Mouse (Mus musculus) left cerebral cortex, adult 2 months (tissue): ENCODE data around the gene Tspan33. TPM values are rescaled to one million over a fixed set of nuclear protein-coding genes. Genes with fewer than 3 reads are reported as not detected.

Experiments
- DNase-seq, 2 experiments: peaks; one replicate each; pipeline ENCODE4 v3.0.0; 2021 to 2022; ENCODE audit warnings: low spot score in 2 of 2, mixed read lengths in 1 of 2; ENCODE audit errors: extremely low spot score in 1 of 2
- H3K27ac ChIP-seq: fragments of 200-600 bp; 2 replicates; pipeline ENCODE4 v1.8.1; 2022
- H3K4me3 ChIP-seq: fragments of 200-600 bp; 2 replicates; pipeline ENCODE4 v1.8.1; 2022
- CTCF ChIP-seq: fragments of 200-600 bp; IDR thresholded peaks from 2 replicates; pipeline ENCODE4 v1.8.1; 2022; ENCODE audit warnings: antibody characterized with exemption, mild to moderate bottlenecking, moderate library complexity
- intact Hi-C: fragments of 180-260 bp; cut with DNase I; formaldehyde crosslinking; loops from one replicate; pipeline ENCODE4 v1.15.1; 2025
- total RNA-seq, 2 experiments: library from RNA; stranded (reverse); gene quantifications; 2 replicates each; pipeline ENCODE4 v1.2.3; 2021

Gene Tspan33
- total RNA-seq, 2 experiments from 2014 or later, result 27.5 to 28.2 TPM

GRCm38 (mm10) chr6:29701051-29701450 lies 7.0 kb downstream of the Tspan33 start:
- no peak for TF ChIP-seq CTCF
- intact Hi-C loops, result no loop called here

GRCm38 (mm10) chr6:29702126-29702525 lies 8.1 kb downstream of the Tspan33 start:
- intact Hi-C loops, result no loop called here
- Histone ChIP-seq H3K27ac (no peak overlapping the region), H3K4me3 (no peak overlapping the region)
- DNase-seq, result no peak
- no peak for TF ChIP-seq CTCF

More at GRCm38 (mm10) chr6:29701051-29701450, 7.0 kb downstream of the Tspan33 start:
- no peak overlapping the region for H3K27ac ChIP-seq
- no peak for DNase-seq
- no peak overlapping the region for H3K4me3 ChIP-seq

- TF ChIP-seq CTCF, result no peak
- intact Hi-C loops, result no loop called here
- no peak for DNase-seq
- Histone ChIP-seq H3K27ac (no peak overlapping the region), H3K4me3 (no peak overlapping the region)
Measured at GRCm38 (mm10) chr6:29704143-29704542, 10.1 kb downstream of the Tspan33 start.

GRCm38 (mm10) chr6:29707902-29708301 lies 13.9 kb downstream of the Tspan33 start:
- Histone ChIP-seq H3K4me3 (no peak overlapping the region), H3K27ac (no peak overlapping the region)
- TF ChIP-seq CTCF, result no peak
- DNase-seq, result no peak
- intact Hi-C loops, result no loop called here

DNA sequence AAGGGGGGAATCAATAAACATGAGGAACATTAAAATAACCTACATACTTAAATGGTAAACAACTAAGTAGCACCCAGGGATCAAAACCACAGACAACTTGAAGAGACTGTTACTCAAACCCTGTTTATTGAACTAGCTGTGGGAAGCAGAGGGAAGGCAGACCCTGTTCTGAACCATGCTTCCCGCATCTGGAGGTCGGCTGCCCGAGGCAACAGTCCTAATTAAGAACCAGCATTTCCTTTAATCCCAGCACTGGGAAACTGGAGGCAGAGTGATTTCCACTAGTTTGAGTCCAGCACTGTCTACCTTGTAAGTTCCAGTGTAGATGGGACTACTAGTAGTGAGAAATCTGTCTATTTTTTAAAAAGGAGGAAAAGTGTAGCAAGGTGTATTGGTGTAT lies 17.3 kb downstream of the Tspan33 start:
- no peak for TF ChIP-seq CTCF
- intact Hi-C loops, result no loop called here

DNA sequence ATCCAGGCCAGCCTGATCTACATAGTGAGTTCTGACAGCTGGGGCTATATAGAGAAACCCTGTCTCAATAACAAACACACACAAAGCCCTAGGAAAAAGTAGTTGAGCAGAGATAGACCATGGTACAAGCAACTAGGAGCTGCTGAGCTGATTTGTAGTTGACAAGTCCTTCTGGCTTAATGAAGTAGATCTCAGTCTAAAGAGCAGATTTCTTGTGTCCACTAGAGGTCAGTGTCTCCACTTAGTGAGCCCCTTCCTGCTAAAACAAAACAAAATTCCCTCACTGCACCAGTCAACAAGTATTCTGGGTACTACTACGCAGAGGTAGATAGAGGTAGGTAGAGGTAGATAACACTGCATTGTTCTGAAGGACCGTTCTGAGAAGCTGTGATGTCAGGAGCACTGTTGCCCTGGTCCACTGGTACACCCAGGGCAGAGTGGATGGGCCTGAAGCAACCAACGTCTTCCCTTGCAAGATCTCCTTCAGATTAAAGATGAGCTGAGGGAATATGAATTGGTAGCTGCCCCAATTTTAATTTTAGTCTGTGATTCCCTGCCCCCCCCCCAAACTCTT lies 18.1 kb downstream of the Tspan33 start:
- DNase-seq, result no peak

More for the DNA sequence above, 17.3 kb downstream of the Tspan33 start:
- H3K27ac ChIP-seq, result no peak overlapping the region
- DNase-seq, result no peak
- H3K4me3 ChIP-seq, result no peak overlapping the region

DNA sequence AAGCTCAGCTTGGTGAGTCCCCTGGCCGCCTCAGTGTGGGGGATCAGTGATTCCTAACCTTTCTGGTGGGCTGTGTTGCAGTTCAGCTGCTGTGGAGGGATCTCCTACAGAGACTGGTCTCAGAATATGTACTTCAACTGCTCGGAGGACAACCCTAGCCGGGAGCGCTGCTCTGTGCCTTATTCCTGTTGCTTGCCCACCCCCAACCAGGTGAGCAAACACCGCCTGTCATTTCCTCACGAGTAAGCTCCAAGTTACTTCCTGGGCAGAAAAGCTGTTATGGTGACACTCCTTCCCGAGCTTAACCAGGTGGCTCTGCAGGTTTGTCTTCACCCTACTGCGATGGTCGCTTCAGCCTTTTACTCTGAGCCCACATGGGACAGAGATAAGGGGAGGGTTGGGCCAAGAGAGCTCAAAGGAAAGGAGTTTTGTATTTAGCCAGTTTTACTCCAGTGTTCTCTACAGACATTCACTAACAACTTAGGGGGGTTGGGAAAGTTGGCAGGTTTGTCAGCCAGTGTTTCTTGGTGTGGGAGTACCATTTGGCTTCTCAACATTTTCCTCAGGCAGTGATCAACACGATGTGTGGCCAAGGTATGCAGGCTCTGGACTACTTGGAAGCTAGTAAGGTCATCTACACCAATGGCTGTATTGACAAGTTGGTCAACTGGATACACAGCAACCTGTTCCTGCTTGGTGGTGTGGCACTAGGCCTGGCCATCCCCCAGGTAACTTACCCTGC lies 22.8 kb downstream of the Tspan33 start:
- TF ChIP-seq CTCF, result no peak
- intact Hi-C loops, result no loop called here
- DNase-seq, result peak in 1 of 2 experiments; percentile 22
- peak overlapping the region; percentile 77 for H3K27ac ChIP-seq
- H3K4me3 ChIP-seq, result no peak overlapping the region

More for the DNA sequence above, 18.1 kb downstream of the Tspan33 start:
- Histone ChIP-seq H3K27ac (no peak overlapping the region), H3K4me3 (no peak overlapping the region)
- intact Hi-C loops, result loop anchor here (1.0 to 2.0 kb wide), 2 partner anchors 46 to 109 kb away; no protein-coding TSS in a partner anchor
- peak; percentile 84 for TF ChIP-seq CTCF

GRCm38 (mm10) chr6:29717541-29717940 lies 23.5 kb downstream of the Tspan33 start:
- DNase-seq, result no peak
- peak overlapping the region; percentile 77 for H3K27ac ChIP-seq
- no peak; the same call in 1 of the 2 replicates for TF ChIP-seq CTCF
- intact Hi-C loops, result no loop called here
- no peak overlapping the region for H3K4me3 ChIP-seq

DNA sequence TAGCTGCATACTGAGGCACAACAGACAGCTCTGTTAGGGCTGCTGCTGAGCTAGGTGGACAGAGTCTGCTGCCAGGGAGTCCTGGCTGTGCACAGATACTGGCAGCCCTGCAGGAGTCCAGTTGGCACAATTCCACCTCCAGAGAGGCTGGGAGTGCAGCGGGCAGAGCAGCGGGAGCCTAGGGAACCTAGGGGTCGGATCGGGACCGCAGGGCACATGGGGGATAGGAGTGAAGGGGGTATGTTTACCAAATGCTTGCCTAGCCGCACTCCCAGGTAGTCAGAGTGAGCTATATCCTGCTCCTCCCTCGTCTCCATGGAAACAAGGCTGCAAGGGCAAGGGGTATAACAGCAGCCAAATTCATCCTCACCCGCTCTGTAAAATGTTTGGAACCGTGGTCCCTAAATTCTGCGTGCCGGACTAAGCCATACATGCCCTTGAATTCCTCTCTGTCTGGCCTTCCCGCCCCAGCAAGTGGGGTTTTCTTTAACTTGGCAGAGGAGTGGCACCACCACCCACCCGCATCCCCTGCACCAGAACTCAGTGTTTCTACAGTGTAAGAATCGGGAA lies 24.0 kb downstream of the Tspan33 start:
- Histone ChIP-seq H3K4me3 (no peak overlapping the region), H3K27ac (peak overlapping the region; percentile 77)
- intact Hi-C loops, result no loop called here
- TF ChIP-seq CTCF, result no peak
- peak; percentile 19 to 31 for DNase-seq

- H3K4me3 ChIP-seq, result peak overlapping the region; percentile 35
- intact Hi-C loops, result no loop called here
- TF ChIP-seq CTCF, result no peak
- H3K27ac ChIP-seq, result peak overlapping the region; percentile 77
- DNase-seq, result peak; percentile 75 to 77
Measured at GRCm38 (mm10) chr6:29718894-29719329, 24.9 kb downstream of the Tspan33 start.

DNA sequence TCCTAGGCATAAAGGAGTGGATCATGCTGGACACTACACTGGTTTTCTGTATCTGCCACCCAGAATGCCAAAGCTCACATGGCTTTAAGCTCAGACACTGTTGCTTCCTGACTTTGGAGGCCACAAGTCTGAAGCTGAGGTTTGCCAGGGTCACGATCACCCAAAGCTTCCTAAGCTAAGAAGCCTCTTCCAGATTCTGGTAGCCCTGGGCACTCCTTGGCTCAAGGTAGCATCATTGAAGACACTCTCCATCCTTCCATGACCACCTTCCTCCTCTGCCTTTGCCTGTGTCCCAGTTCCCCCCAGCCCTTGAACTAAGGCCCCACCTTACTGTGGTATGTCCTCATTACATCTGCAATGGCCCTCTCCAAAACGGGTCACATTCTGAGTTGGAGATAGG lies 27.9 kb downstream of the Tspan33 start:
- no peak for TF ChIP-seq CTCF
- DNase-seq, result no peak
- no peak overlapping the region for H3K27ac ChIP-seq
- no peak overlapping the region for H3K4me3 ChIP-seq
- intact Hi-C loops, result no loop called here

DNA sequence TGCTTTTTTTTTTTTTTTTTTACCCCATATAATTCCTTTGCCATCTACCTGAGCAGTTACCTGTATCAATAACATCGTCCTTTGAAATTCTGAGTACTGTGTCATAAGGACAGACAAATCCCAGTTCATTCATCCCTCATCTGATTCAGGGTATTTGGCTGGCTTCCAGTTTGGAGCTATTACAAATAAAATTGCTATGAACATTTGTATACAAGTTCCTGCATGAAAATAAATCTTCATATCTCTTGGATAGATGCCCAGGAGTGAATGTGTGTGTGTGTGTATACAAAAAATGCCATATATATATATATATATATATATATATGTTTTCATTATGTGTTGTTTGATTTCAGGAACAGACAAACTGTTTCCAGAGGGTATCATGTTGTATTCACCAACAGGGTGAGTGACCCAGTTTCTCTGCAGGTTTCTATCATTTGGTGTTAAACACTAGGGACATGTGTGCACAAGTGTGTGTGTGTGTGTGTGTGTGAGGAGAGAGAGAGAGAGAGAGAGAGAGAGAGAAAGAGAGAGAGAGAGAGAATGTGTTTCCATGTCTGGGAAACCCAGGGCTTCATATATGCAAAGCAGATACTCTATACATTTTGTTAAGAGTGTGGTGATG lies 32.7 kb downstream of the Tspan33 start:
- Histone ChIP-seq H3K27ac (no peak overlapping the region), H3K4me3 (no peak overlapping the region)
- DNase-seq, result no peak
- intact Hi-C loops, result no loop called here
- TF ChIP-seq CTCF, result no peak
